ENCODE assay signal across 16 mouse cellular contexts in genomic region chr16:57796321-57796720, GRCm38 (mm10). TPM values are rescaled to one million over a fixed set of nuclear protein-coding genes. Genes with fewer than 3 reads are reported as not detected.
DNase-seq lines count a peak whose midpoint lies in the region; ATAC-seq lines count a peak whose summit lies in the region.
"Had no signal": no experiment of that assay in that cellular context is flagged by ENCODE, and none has a peak within 500 bp of the region (broad histone marks: within the 10 kb centered on the region; RNA-seq: fewer than 3 reads in every experiment).

No protein-coding gene starts in this region.

- no peak overlapping the region for H3K4me2 ChIP-seq in kidney, embryonic 14.5 days (replicated peaks; ENCODE audit: low read depth, low read length)
- no peak overlapping the region for H3K4me2 ChIP-seq in intestine, embryonic 16.5 days (ENCODE audit: low read depth, low read length)
- H3K4me2 ChIP-seq: forebrain, embryonic 15.5 days; heart, embryonic 13.5 days; hindbrain, embryonic 13.5 days had no signal

- ATAC-seq in kidney, embryonic 14.5 days (ENCODE audit: low FRiP score, low TSS enrichment), result no peak
- no peak for ATAC-seq in intestine, embryonic 16.5 days
- ATAC-seq: forebrain, embryonic 15.5 days had no signal

- H3K27me3 ChIP-seq in kidney, embryonic 14.5 days (ENCODE audit: control insufficient read depth, insufficient read depth, low read length), result no peaks in the 10 kb centered on the region
- H3K27me3 ChIP-seq in intestine, embryonic 16.5 days (replicated peaks; ENCODE audit: control insufficient read depth, insufficient read depth, low read length), result no peaks in the 10 kb centered on the region
- H3K27me3 ChIP-seq: forebrain, embryonic 15.5 days; heart, embryonic 13.5 days; hindbrain, embryonic 13.5 days had no signal

- no peak overlapping the region for H3K9ac ChIP-seq in kidney, embryonic 14.5 days (ENCODE audit: low read depth, low read length)
- no peak overlapping the region for H3K9ac ChIP-seq in intestine, embryonic 16.5 days (ENCODE audit: low read depth, low read length)
- H3K9ac ChIP-seq: forebrain, embryonic 15.5 days; heart, embryonic 13.5 days; hindbrain, embryonic 13.5 days had no signal

- no peaks in the 10 kb centered on the region for H3K9me3 ChIP-seq in kidney, embryonic 14.5 days (ENCODE audit: control insufficient read depth, low read length)
- no peaks in the 10 kb centered on the region for H3K9me3 ChIP-seq in intestine, embryonic 16.5 days (ENCODE audit: control insufficient read depth, low read length)
- H3K9me3 ChIP-seq: forebrain, embryonic 15.5 days; heart, embryonic 13.5 days; hindbrain, embryonic 13.5 days had no signal

- DNase-seq in kidney, postnatal 10 days, result peak; percentile 26
- DNase-seq in testis, postnatal 10 days (ENCODE audit: low spot score), result peak; percentile 39
- DNase-seq in testis, postnatal 14 days (ENCODE audit: low spot score), result no peak
- DNase-seq in cerebellum, adult 8-10 months, result peak; percentile 17
- DNase-seq in heart, postnatal 4 days, result peak; percentile 39
- no peak for DNase-seq in right cerebral cortex, postnatal 14 days
- DNase-seq: adrenal gland, adult 2 months; lung, adult 2 months; thymus, adult 18-20 months had no signal

- no peaks in the 10 kb centered on the region for H3K4me1 ChIP-seq in kidney, embryonic 14.5 days (ENCODE audit: control insufficient read depth, insufficient read depth, low read length)
- H3K4me1 ChIP-seq in intestine, embryonic 16.5 days (ENCODE audit: control insufficient read depth, insufficient read depth, low read length), result no peaks in the 10 kb centered on the region
- H3K4me1 ChIP-seq: forebrain, embryonic 15.5 days; heart, embryonic 13.5 days; hindbrain, embryonic 13.5 days had no signal

- no peaks in the 10 kb centered on the region for H3K36me3 ChIP-seq in kidney, embryonic 14.5 days (ENCODE audit: control insufficient read depth, insufficient read depth, low read length)
- no peaks in the 10 kb centered on the region for H3K36me3 ChIP-seq in intestine, embryonic 16.5 days (ENCODE audit: control insufficient read depth, insufficient read depth, low read length)
- H3K36me3 ChIP-seq: forebrain, embryonic 15.5 days; heart, embryonic 13.5 days; hindbrain, embryonic 13.5 days had no signal

- H3K27ac ChIP-seq in kidney, embryonic 14.5 days (ENCODE audit: low read depth, low read length), result no peak overlapping the region
- no peak overlapping the region for H3K27ac ChIP-seq in intestine, embryonic 16.5 days (ENCODE audit: low read length)
- H3K27ac ChIP-seq: forebrain, embryonic 15.5 days; heart, embryonic 13.5 days; hindbrain, embryonic 13.5 days had no signal

- 79% methylated on average over 6 of the region's 6 CpGs for WGBS in kidney, embryonic 14.5 days
- WGBS in intestine, embryonic 16.5 days, result 74% methylated on average over 6 of the region's 6 CpGs

- H3K4me3 ChIP-seq in kidney, embryonic 14.5 days (ENCODE audit: low read length), result no peak overlapping the region
- H3K4me3 ChIP-seq in intestine, embryonic 16.5 days (ENCODE audit: low read length), result no peak overlapping the region
- H3K4me3 ChIP-seq: erythroblast, embryonic 14.5 days; forebrain, embryonic 15.5 days; heart, embryonic 13.5 days; hindbrain, embryonic 13.5 days had no signal

RNA-seq across cellular contexts. Expression of gene Col8a1, which starts 41.8 kb away (rescaled TPM):
- polyA plus RNA-seq in kidney, embryonic 14.5 days (2014; fragmentation: Nextera tagmentation; extraction: Ambion mirVana), result 0.73 and 0.90 TPM in 2 replicates
- total RNA-seq in heart, postnatal 4 days (2021), result 1 to 10 TPM; 3.6 to 4.6 TPM
- polyA plus RNA-seq in intestine, embryonic 16.5 days (2015; fragmentation: Nextera tagmentation; extraction: Ambion mirVana), result 3.4 and 4.1 TPM in 2 replicates
- total RNA-seq: megakaryocyte, adult 5-6 weeks had no signal
- polyA plus RNA-seq: erythroblast, embryonic 14.5 days had no signal

Comparison
In these comparisons a context has a peak if more than half of its experiments do, and no peak if none do; other contexts are left out.
1. DNase-seq: peak in kidney, postnatal 10 days (single experiment), testis, postnatal 10 days (single experiment), cerebellum, adult 8-10 months (single experiment) and heart, postnatal 4 days (single experiment); none in testis, postnatal 14 days (single experiment) and right cerebral cortex, postnatal 14 days (single experiment).